Mouse (Mus musculus): ENCODE measurements around the gene Csk.

DNA sequence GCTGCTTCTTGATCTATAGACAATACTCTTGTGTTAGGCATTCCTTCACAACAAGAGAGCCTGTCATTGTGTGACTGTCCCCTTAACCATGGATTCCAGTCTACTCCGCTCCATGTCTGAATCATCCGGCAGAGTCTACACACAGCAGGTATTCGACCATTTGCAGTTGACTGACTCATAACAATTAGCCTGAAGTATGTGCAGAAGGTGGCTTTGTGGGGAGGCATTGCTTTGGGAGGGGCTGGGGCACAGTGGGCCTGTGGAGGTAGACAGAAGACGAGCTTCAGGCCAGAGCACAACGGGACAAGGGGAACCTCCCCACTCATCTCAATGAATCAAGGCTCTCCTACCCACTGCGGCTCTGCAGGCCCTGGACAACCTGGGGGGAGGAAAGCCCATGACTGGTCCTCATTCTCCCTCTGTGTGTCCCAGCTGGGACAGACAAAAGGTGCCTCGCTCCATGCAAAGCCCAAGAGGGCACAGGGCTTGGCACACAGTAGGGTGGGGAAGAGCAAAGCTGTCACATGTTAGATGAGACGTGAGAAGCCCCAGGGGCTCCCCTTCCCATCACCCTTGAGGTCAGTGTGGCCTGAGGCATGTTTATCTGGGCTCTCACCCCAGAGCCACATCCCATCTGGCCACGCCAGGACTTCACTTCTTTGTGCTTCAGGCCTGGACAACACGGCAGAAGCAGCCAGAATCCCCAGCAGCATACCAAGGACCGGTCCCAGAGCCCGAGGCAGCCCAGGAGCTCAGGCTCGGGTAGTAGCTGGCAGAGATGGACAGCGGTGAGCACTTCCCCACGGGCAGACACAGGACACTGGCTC is 27.5 kb downstream of the Csk start:
- TF ChIP-seq CTCF (IDR thresholded peaks at IDR 0.05; ENCODE audit: control insufficient read depth, insufficient read depth, insufficient read length) (no peak), MYOD1 (IDR thresholded peaks at IDR 0.05; ENCODE audit: control insufficient read depth, insufficient read length, low read depth) (peak; percentile 57), CEBPB (IDR thresholded peaks at IDR 0.05; ENCODE audit: low read depth) (no peak), USF1 (IDR thresholded peaks at IDR 0.05; ENCODE audit: low read depth) (peak; percentile 24), MAX (IDR thresholded peaks at IDR 0.05) (peak; percentile 85)

Measured in C2C12 (cell line).